Mouse (Mus musculus): ENCODE results near the gene Tbccd1. TPM values are rescaled to one million over a fixed set of nuclear protein-coding genes. Genes with fewer than 3 reads are reported as not detected.

Tbccd1 gene
- polyA plus RNA-seq, 1 experiment from 2014 or later = 35.2 TPM

- no peak for DNase-seq (ENCODE audit: low spot score)
- Histone ChIP-seq H3K4me1 (ENCODE audit: control insufficient read depth, insufficient read depth, low read length) (no peaks in the 10 kb centered on the region), H3K4me3 (ENCODE audit: low read depth, low read length) (no peak overlapping the region), H3K4me2 (ENCODE audit: low read depth) (no peak overlapping the region), H3K9me3 (ENCODE audit: control insufficient read depth, low read length) (no peaks in the 10 kb centered on the region), H3K36me3 (ENCODE audit: control insufficient read depth, insufficient read depth, low read length) (no peaks in the 10 kb centered on the region; the same call in 1 of the 2 replicates), H3K27me3 (ENCODE audit: control insufficient read depth, insufficient read depth, low read length) (no peaks in the 10 kb centered on the region), H3K9ac (ENCODE audit: low read length) (no peak overlapping the region), H3K27ac (ENCODE audit: low read depth, low read length) (no peak overlapping the region)
- 86% methylated on average over 11 of the region's 11 CpGs for WGBS
- no peak for ATAC-seq (ENCODE audit: insufficient read depth, low FRiP score, low TSS enrichment)
These were observed 20.4 kb upstream of the Tbccd1 start for GRCm38 (mm10) chr16:22877660-22878390.

- no peak for ATAC-seq (ENCODE audit: insufficient read depth, low FRiP score, low TSS enrichment)
- H3K9me3 ChIP-seq (ENCODE audit: control insufficient read depth, low read length) = no peaks in the 10 kb centered on the region
- peak; percentile 42 for DNase-seq (ENCODE audit: low spot score)
- no peaks in the 10 kb centered on the region; the same call in 1 of the 2 replicates for H3K36me3 ChIP-seq (ENCODE audit: control insufficient read depth, insufficient read depth, low read length)
- H3K9ac ChIP-seq (ENCODE audit: low read length) = no peak overlapping the region
- no peak overlapping the region for H3K4me3 ChIP-seq (ENCODE audit: low read depth, low read length)
- no peak overlapping the region for H3K4me2 ChIP-seq (ENCODE audit: low read depth)
- H3K4me1 ChIP-seq (ENCODE audit: control insufficient read depth, insufficient read depth, low read length) = no peaks in the 10 kb centered on the region
- H3K27me3 ChIP-seq (ENCODE audit: control insufficient read depth, insufficient read depth, low read length) = no peaks in the 10 kb centered on the region
- no peak overlapping the region for H3K27ac ChIP-seq (ENCODE audit: low read depth, low read length)
- WGBS = 50% methylated on average over 9 of the region's 9 CpGs
These were observed 19.0 kb upstream of the Tbccd1 start for GRCm38 (mm10) chr16:22876218-22877043.

- ATAC-seq (ENCODE audit: insufficient read depth, low FRiP score, low TSS enrichment) (no peak), DNase-seq (ENCODE audit: low spot score) (no peak)
- Histone ChIP-seq H3K4me3 (ENCODE audit: low read depth, low read length) (no peak overlapping the region), H3K4me2 (ENCODE audit: low read depth) (no peak overlapping the region), H3K27me3 (ENCODE audit: control insufficient read depth, insufficient read depth, low read length) (no peaks in the 10 kb centered on the region), H3K27ac (ENCODE audit: low read depth, low read length) (no peak overlapping the region), H3K4me1 (ENCODE audit: control insufficient read depth, insufficient read depth, low read length) (no peaks in the 10 kb centered on the region), H3K9me3 (ENCODE audit: control insufficient read depth, low read length) (no peaks in the 10 kb centered on the region), H3K9ac (ENCODE audit: low read length) (no peak overlapping the region), H3K36me3 (ENCODE audit: control insufficient read depth, insufficient read depth, low read length) (peaks cover 12% of the 10 kb centered on the region)
- 74% methylated on average over 4 of the region's 4 CpGs for WGBS
These were observed 15.9 kb upstream of the Tbccd1 start for GRCm38 (mm10) chr16:22873369-22873768.

- H3K9ac ChIP-seq (ENCODE audit: low read length) = no peak overlapping the region
- H3K9me3 ChIP-seq (ENCODE audit: control insufficient read depth, low read length) = no peaks in the 10 kb centered on the region
- 94% methylated on average over 8 of the region's 8 CpGs for WGBS
- no peaks in the 10 kb centered on the region for H3K4me1 ChIP-seq (ENCODE audit: control insufficient read depth, insufficient read depth, low read length)
- H3K27ac ChIP-seq (ENCODE audit: low read depth, low read length) = no peak overlapping the region
- peaks cover 12% of the 10 kb centered on the region for H3K36me3 ChIP-seq (ENCODE audit: control insufficient read depth, insufficient read depth, low read length)
- no peak overlapping the region for H3K4me3 ChIP-seq (ENCODE audit: low read depth, low read length)
- ATAC-seq (ENCODE audit: insufficient read depth, low FRiP score, low TSS enrichment) (no peak), DNase-seq (ENCODE audit: low spot score) (no peak)
- no peak overlapping the region for H3K4me2 ChIP-seq (ENCODE audit: low read depth)
- H3K27me3 ChIP-seq (ENCODE audit: control insufficient read depth, insufficient read depth, low read length) = no peaks in the 10 kb centered on the region
These were observed 14.9 kb upstream of the Tbccd1 start for GRCm38 (mm10) chr16:22872397-22872796.

GRCm38 (mm10) chr16:22856773-22857172 lies 696 bp downstream of the Tbccd1 start:
- WGBS = 17% methylated on average over 9 of the region's 9 CpGs
- DNase-seq (ENCODE audit: low spot score) = no peak

GRCm38 (mm10) chr16:22852709-22853108 lies 4.8 kb downstream of the Tbccd1 start:
- ATAC-seq (ENCODE audit: insufficient read depth, low FRiP score, low TSS enrichment) (no peak), DNase-seq (ENCODE audit: low spot score) (no peak)
- WGBS = 92% methylated on average over 4 of the region's 4 CpGs
- Histone ChIP-seq H3K9ac (ENCODE audit: low read length) (no peak overlapping the region), H3K27ac (ENCODE audit: low read depth, low read length) (no peak overlapping the region), H3K9me3 (ENCODE audit: control insufficient read depth, low read length) (no peaks in the 10 kb centered on the region), H3K4me2 (ENCODE audit: low read depth) (no peak overlapping the region), H3K36me3 (ENCODE audit: control insufficient read depth, insufficient read depth, low read length) (no peaks in the 10 kb centered on the region), H3K27me3 (ENCODE audit: control insufficient read depth, insufficient read depth, low read length) (no peaks in the 10 kb centered on the region), H3K4me1 (ENCODE audit: control insufficient read depth, insufficient read depth, low read length) (0 out of 2 replicates have a peak, but pooled peaks cover 5% of the 10 kb centered on the region), H3K4me3 (ENCODE audit: low read depth, low read length) (no peak overlapping the region)

More at GRCm38 (mm10) chr16:22856773-22857172, 696 bp downstream of the Tbccd1 start:
- peak overlapping the region; percentile 95 for H3K4me3 ChIP-seq (ENCODE audit: low read depth, low read length)
- no peak overlapping the region for H3K27ac ChIP-seq (ENCODE audit: low read depth, low read length)
- H3K27me3 ChIP-seq (ENCODE audit: control insufficient read depth, insufficient read depth, low read length) = no peaks in the 10 kb centered on the region
- H3K9me3 ChIP-seq (ENCODE audit: control insufficient read depth, low read length) = no peaks in the 10 kb centered on the region
- H3K9ac ChIP-seq (ENCODE audit: low read length) = peak overlapping the region; percentile 51; the same call in 1 of the 2 replicates
- no peak for ATAC-seq (ENCODE audit: insufficient read depth, low FRiP score, low TSS enrichment)
- H3K4me1 ChIP-seq (ENCODE audit: control insufficient read depth, insufficient read depth, low read length) = peaks cover 12% of the 10 kb centered on the region
- H3K4me2 ChIP-seq (ENCODE audit: low read depth) = peak overlapping the region; percentile 64
- no peaks in the 10 kb centered on the region for H3K36me3 ChIP-seq (ENCODE audit: control insufficient read depth, insufficient read depth, low read length)

GRCm38 (mm10) chr16:22848331-22848730 lies 9.1 kb downstream of the Tbccd1 start:
- Histone ChIP-seq H3K4me1 (ENCODE audit: control insufficient read depth, insufficient read depth, low read length) (no peaks in the 10 kb centered on the region), H3K9ac (ENCODE audit: low read length) (no peak overlapping the region), H3K27ac (ENCODE audit: low read depth, low read length) (no peak overlapping the region), H3K36me3 (ENCODE audit: control insufficient read depth, insufficient read depth, low read length) (no peaks in the 10 kb centered on the region), H3K9me3 (ENCODE audit: control insufficient read depth, low read length) (no peaks in the 10 kb centered on the region), H3K4me2 (ENCODE audit: low read depth) (no peak overlapping the region), H3K4me3 (ENCODE audit: low read depth, low read length) (no peak overlapping the region), H3K27me3 (ENCODE audit: control insufficient read depth, insufficient read depth, low read length) (no peaks in the 10 kb centered on the region)
- no peak for ATAC-seq (ENCODE audit: insufficient read depth, low FRiP score, low TSS enrichment)
- WGBS = 92% methylated on average over 1 of the region's 1 CpGs
- DNase-seq (ENCODE audit: low spot score) = no peak

GRCm38 (mm10) chr16:22847686-22848085 lies 9.8 kb downstream of the Tbccd1 start:
- no peaks in the 10 kb centered on the region for H3K36me3 ChIP-seq (ENCODE audit: control insufficient read depth, insufficient read depth, low read length)
- H3K4me3 ChIP-seq (ENCODE audit: low read depth, low read length) = no peak overlapping the region
- no peaks in the 10 kb centered on the region for H3K9me3 ChIP-seq (ENCODE audit: control insufficient read depth, low read length)
- WGBS = 93% methylated on average over 1 of the region's 1 CpGs
- H3K4me1 ChIP-seq (ENCODE audit: control insufficient read depth, insufficient read depth, low read length) = no peaks in the 10 kb centered on the region
- no peak overlapping the region for H3K9ac ChIP-seq (ENCODE audit: low read length)
- DNase-seq (ENCODE audit: low spot score) (no peak), ATAC-seq (ENCODE audit: insufficient read depth, low FRiP score, low TSS enrichment) (no peak)
- no peaks in the 10 kb centered on the region for H3K27me3 ChIP-seq (ENCODE audit: control insufficient read depth, insufficient read depth, low read length)
- no peak overlapping the region for H3K27ac ChIP-seq (ENCODE audit: low read depth, low read length)
- no peak overlapping the region for H3K4me2 ChIP-seq (ENCODE audit: low read depth)
